Mouse (Mus musculus): ENCODE measurements around the gene Rbm20. TPM values are rescaled to one million over a fixed set of nuclear protein-coding genes. Genes with fewer than 3 reads are reported as not detected.

Gene Rbm20
- polyA plus RNA-seq, 1 experiment from 2014 or later = 0.62 TPM

- Histone ChIP-seq H3K9me3 (ENCODE audit: control insufficient read depth, low read length) (no peaks in the 10 kb centered on the region), H3K9ac (ENCODE audit: low read length) (no peak overlapping the region), H3K4me1 (replicated peaks; ENCODE audit: control insufficient read depth, insufficient read depth, low read length) (no peaks in the 10 kb centered on the region), H3K36me3 (ENCODE audit: control insufficient read depth, insufficient read depth, low read length) (no peaks in the 10 kb centered on the region), H3K4me3 (ENCODE audit: low read depth, low read length) (no peak overlapping the region), H3K27ac (ENCODE audit: low read depth) (no peak overlapping the region), H3K27me3 (replicated peaks; ENCODE audit: control insufficient read depth, insufficient read depth, low read length) (no peaks in the 10 kb centered on the region), H3K4me2 (ENCODE audit: low read length) (no peak overlapping the region)
- WGBS = 73% methylated on average over 9 of the region's 9 CpGs
- no peak for DNase-seq (ENCODE audit: low spot score)
- no peak for ATAC-seq (replicated peaks; ENCODE audit: low FRiP score, low TSS enrichment, low read depth)
Measured at GRCm38 (mm10) chr19:53780752-53781602, 103.9 kb downstream of the Rbm20 start.

- Histone ChIP-seq H3K9ac (ENCODE audit: low read length) (no peak overlapping the region), H3K27me3 (replicated peaks; ENCODE audit: control insufficient read depth, insufficient read depth, low read length) (no peaks in the 10 kb centered on the region), H3K27ac (ENCODE audit: low read depth) (no peak overlapping the region), H3K36me3 (ENCODE audit: control insufficient read depth, insufficient read depth, low read length) (no peaks in the 10 kb centered on the region), H3K4me1 (replicated peaks; ENCODE audit: control insufficient read depth, insufficient read depth, low read length) (no peaks in the 10 kb centered on the region), H3K4me2 (ENCODE audit: low read length) (no peak overlapping the region), H3K4me3 (ENCODE audit: low read depth, low read length) (no peak overlapping the region), H3K9me3 (ENCODE audit: control insufficient read depth, low read length) (no peaks in the 10 kb centered on the region)
- WGBS = 86% methylated on average over 7 of the region's 7 CpGs
- ATAC-seq (replicated peaks; ENCODE audit: low FRiP score, low TSS enrichment, low read depth) (no peak), DNase-seq (ENCODE audit: low spot score) (no peak)
Measured at GRCm38 (mm10) chr19:53781826-53782225, 104.7 kb downstream of the Rbm20 start.

GRCm38 (mm10) chr19:53785352-53785751 lies 108.2 kb downstream of the Rbm20 start:
- Histone ChIP-seq H3K27me3 (replicated peaks; ENCODE audit: control insufficient read depth, insufficient read depth, low read length) (no peaks in the 10 kb centered on the region), H3K4me2 (ENCODE audit: low read length) (no peak overlapping the region), H3K9me3 (ENCODE audit: control insufficient read depth, low read length) (no peaks in the 10 kb centered on the region), H3K27ac (ENCODE audit: low read depth) (no peak overlapping the region), H3K9ac (ENCODE audit: low read length) (no peak overlapping the region), H3K36me3 (ENCODE audit: control insufficient read depth, insufficient read depth, low read length) (no peaks in the 10 kb centered on the region), H3K4me1 (replicated peaks; ENCODE audit: control insufficient read depth, insufficient read depth, low read length) (no peaks in the 10 kb centered on the region), H3K4me3 (ENCODE audit: low read depth, low read length) (no peak overlapping the region)
- 91% methylated on average over 3 of the region's 3 CpGs for WGBS
- no peak for ATAC-seq (replicated peaks; ENCODE audit: low FRiP score, low TSS enrichment, low read depth)
- no peak for DNase-seq (ENCODE audit: low spot score)

DNA sequence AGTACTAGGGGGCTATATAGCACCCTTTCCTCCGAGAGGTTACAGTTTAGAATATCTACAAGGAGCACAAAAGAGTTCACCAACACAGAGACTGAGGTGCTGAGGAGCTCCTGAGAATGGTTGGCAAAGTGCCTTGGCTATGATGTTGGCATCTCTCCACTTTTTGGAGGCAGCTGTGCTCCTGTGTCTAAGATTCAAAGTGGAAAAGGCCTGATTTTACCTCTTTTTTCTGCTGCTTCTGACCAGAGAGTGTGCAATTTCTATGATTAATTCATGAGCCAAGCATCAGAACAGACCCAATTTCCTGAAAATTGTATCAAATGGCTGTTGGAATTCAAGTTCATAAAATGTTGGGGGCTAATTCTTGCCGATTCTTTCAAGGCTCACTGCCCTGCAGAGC lies 109.1 kb downstream of the Rbm20 start:
- H3K4me1 ChIP-seq (replicated peaks; ENCODE audit: control insufficient read depth, insufficient read depth, low read length) = no peaks in the 10 kb centered on the region
- H3K4me3 ChIP-seq (ENCODE audit: low read depth, low read length) = no peak overlapping the region
- H3K4me2 ChIP-seq (ENCODE audit: low read length) = no peak overlapping the region
- H3K9me3 ChIP-seq (ENCODE audit: control insufficient read depth, low read length) = no peaks in the 10 kb centered on the region
- DNase-seq (ENCODE audit: low spot score) (no peak), ATAC-seq (replicated peaks; ENCODE audit: low FRiP score, low TSS enrichment, low read depth) (no peak)
- WGBS = 73% methylated on average over 2 of the region's 2 CpGs
- no peaks in the 10 kb centered on the region for H3K27me3 ChIP-seq (replicated peaks; ENCODE audit: control insufficient read depth, insufficient read depth, low read length)
- H3K27ac ChIP-seq (ENCODE audit: low read depth) = no peak overlapping the region
- H3K36me3 ChIP-seq (ENCODE audit: control insufficient read depth, insufficient read depth, low read length) = no peaks in the 10 kb centered on the region
- no peak overlapping the region for H3K9ac ChIP-seq (ENCODE audit: low read length)

- no peak for DNase-seq (ENCODE audit: low spot score)
- H3K9me3 ChIP-seq (ENCODE audit: control insufficient read depth, low read length) = no peaks in the 10 kb centered on the region
- no peak overlapping the region for H3K9ac ChIP-seq (ENCODE audit: low read length)
- no peak overlapping the region for H3K4me3 ChIP-seq (ENCODE audit: low read depth, low read length)
- H3K4me1 ChIP-seq (replicated peaks; ENCODE audit: control insufficient read depth, insufficient read depth, low read length) = no peaks in the 10 kb centered on the region
- 77% methylated on average over 5 of the region's 5 CpGs for WGBS
- no peak for ATAC-seq (replicated peaks; ENCODE audit: low FRiP score, low TSS enrichment, low read depth)
- H3K36me3 ChIP-seq (ENCODE audit: control insufficient read depth, insufficient read depth, low read length) = no peaks in the 10 kb centered on the region
- H3K27me3 ChIP-seq (replicated peaks; ENCODE audit: control insufficient read depth, insufficient read depth, low read length) = no peaks in the 10 kb centered on the region
- no peak overlapping the region for H3K4me2 ChIP-seq (ENCODE audit: low read length)
- no peak overlapping the region for H3K27ac ChIP-seq (ENCODE audit: low read depth)
Measured at GRCm38 (mm10) chr19:53786836-53787235, 109.7 kb downstream of the Rbm20 start.

DNA sequence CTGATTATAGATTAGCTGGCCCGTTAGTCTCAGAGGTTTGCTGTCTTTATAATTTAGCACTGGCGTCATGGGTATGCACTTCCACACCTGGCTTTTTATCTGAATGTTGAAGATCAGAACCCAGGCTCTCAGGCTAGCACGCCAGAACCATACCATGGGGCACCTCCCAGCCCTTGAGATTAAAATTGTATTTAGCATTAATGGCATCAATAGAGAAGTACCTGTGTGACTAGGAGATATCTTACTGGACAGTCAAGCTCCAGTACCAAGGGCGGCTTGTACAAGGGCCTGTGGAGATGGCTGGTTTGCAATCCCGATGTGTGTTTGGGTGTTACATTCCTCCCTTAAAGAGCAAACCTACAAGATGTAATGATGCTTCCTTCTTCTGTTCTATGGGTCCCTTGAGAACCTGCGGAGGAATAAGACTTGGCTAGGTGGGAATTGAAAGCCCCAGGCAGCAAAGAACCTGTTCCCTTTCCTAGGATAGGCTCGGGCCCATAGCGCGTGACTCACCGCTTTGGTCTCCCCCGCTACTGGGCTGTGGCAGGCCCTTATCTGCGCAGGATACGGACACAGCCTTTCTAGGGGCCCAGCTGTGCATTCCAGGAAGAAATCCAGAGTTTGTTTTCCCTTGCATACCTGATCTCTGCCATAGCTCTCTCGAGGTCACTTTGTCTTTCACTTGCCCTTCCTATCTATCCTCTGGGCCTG lies 111.7 kb downstream of the Rbm20 start:
- Histone ChIP-seq H3K9ac (ENCODE audit: low read length) (no peak overlapping the region), H3K4me2 (ENCODE audit: low read length) (no peak overlapping the region), H3K4me1 (replicated peaks; ENCODE audit: control insufficient read depth, insufficient read depth, low read length) (no peaks in the 10 kb centered on the region), H3K36me3 (ENCODE audit: control insufficient read depth, insufficient read depth, low read length) (no peaks in the 10 kb centered on the region), H3K9me3 (ENCODE audit: control insufficient read depth, low read length) (no peaks in the 10 kb centered on the region), H3K27me3 (replicated peaks; ENCODE audit: control insufficient read depth, insufficient read depth, low read length) (no peaks in the 10 kb centered on the region), H3K4me3 (ENCODE audit: low read depth, low read length) (no peak overlapping the region), H3K27ac (ENCODE audit: low read depth) (no peak overlapping the region)
- WGBS = 73% methylated on average over 14 of the region's 14 CpGs
- DNase-seq (ENCODE audit: low spot score) (no peak), ATAC-seq (replicated peaks; ENCODE audit: low FRiP score, low TSS enrichment, low read depth) (peak; percentile 60; the same call in 1 of the 2 replicates)

GRCm38 (mm10) chr19:53789571-53789970 lies 112.5 kb downstream of the Rbm20 start:
- H3K4me2 ChIP-seq (ENCODE audit: low read length) = no peak overlapping the region
- no peaks in the 10 kb centered on the region for H3K4me1 ChIP-seq (replicated peaks; ENCODE audit: control insufficient read depth, insufficient read depth, low read length)
- H3K9me3 ChIP-seq (ENCODE audit: control insufficient read depth, low read length) = no peaks in the 10 kb centered on the region

GRCm38 (mm10) chr19:53791751-53792720 lies 114.9 kb downstream of the Rbm20 start:
- no peak for ATAC-seq (replicated peaks; ENCODE audit: low FRiP score, low TSS enrichment, low read depth)

More at GRCm38 (mm10) chr19:53789571-53789970, 112.5 kb downstream of the Rbm20 start:
- Histone ChIP-seq H3K9ac (ENCODE audit: low read length) (no peak overlapping the region), H3K4me3 (ENCODE audit: low read depth, low read length) (no peak overlapping the region), H3K36me3 (ENCODE audit: control insufficient read depth, insufficient read depth, low read length) (no peaks in the 10 kb centered on the region), H3K27me3 (replicated peaks; ENCODE audit: control insufficient read depth, insufficient read depth, low read length) (no peaks in the 10 kb centered on the region), H3K27ac (ENCODE audit: low read depth) (no peak overlapping the region)
- no peak for ATAC-seq (replicated peaks; ENCODE audit: low FRiP score, low TSS enrichment, low read depth)
- DNase-seq (ENCODE audit: low spot score) = no peak
- WGBS = 78% methylated on average over 7 of the region's 7 CpGs

More at GRCm38 (mm10) chr19:53791751-53792720, 114.9 kb downstream of the Rbm20 start:
- Histone ChIP-seq H3K27ac (ENCODE audit: low read depth) (no peak overlapping the region), H3K36me3 (ENCODE audit: control insufficient read depth, insufficient read depth, low read length) (no peaks in the 10 kb centered on the region), H3K9me3 (ENCODE audit: control insufficient read depth, low read length) (no peaks in the 10 kb centered on the region), H3K4me3 (ENCODE audit: low read depth, low read length) (no peak overlapping the region), H3K4me2 (ENCODE audit: low read length) (no peak overlapping the region), H3K9ac (ENCODE audit: low read length) (no peak overlapping the region), H3K4me1 (replicated peaks; ENCODE audit: control insufficient read depth, insufficient read depth, low read length) (no peaks in the 10 kb centered on the region), H3K27me3 (replicated peaks; ENCODE audit: control insufficient read depth, insufficient read depth, low read length) (no peaks in the 10 kb centered on the region)
- WGBS = 63% methylated on average over 20 of the region's 20 CpGs
- DNase-seq (ENCODE audit: low spot score) = no peak
